Mouse (Mus musculus) retina, adult 2 months (tissue): Measurements from ENCODE around the gene Ninl.
A peak's percentile ranks its signal among the peaks of the same experiment; 100 is the strongest.

Source experiments
- DNase-seq: peaks from one replicate; pipeline ENCODE4 v3.0.0-alpha.2; 2012; ENCODE audit warnings: low read depth, low spot score

Gene Ninl

DNA sequence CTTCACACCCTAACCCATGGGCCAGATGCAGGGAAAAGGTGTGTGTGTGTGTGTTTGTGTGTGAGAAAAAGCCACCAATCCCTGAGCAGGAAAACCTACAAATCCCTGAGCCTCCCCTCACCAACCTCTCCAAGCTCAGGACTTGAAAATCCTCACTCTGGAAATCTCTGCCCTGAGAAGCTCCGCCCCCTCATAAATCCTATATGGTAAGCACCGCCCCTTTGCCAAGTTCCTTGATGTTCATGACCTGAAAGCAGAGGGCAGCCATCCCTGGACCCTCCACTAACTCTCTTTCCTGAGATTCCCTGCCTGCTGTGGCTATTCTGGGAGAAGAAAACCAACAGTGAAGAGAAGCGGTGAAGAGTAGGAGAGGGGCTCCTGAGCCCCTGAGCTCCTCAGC is 40.2 kb downstream of the Ninl start:
- DNase-seq, result no peak

DNA sequence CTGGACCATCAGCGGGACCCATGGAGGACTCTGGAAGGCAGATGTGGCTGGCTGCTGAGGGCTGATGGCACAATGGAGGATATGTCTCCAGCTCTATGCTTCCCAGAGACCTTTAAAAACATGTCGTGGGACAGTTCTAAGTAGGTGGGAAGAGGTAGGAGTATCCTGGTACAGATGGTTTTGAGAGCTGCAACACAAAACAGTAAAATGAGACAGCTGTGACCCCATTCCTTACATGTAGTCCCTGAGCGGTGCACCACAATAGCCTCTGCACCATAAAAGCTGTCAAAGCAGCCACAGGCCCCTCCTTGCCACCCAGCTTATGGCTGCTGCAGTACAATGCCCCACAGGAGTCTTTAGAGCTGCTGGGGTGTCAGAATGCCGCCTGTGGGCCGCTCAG is 41.6 kb downstream of the Ninl start:
- DNase-seq, result no peak

DNA sequence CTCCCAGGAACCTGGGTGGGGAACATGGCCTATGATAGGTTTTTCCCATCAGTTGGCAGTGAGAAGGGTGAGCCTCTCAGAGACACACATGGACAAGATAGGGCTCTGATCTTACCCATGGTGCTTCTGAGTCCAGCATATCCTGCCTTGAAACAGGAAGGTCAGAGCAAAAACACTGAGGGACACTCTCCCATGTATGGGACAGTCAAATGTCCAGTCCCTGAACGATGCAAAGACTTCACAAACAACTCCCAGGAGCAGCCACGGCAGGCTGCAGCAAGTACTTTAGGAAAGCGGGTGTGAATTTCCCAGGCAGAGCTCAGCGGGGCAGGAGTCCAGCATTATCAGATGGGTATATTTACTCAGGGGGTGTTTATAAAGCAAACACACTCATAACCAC is 43.9 kb downstream of the Ninl start:
- no peak for DNase-seq

DNA sequence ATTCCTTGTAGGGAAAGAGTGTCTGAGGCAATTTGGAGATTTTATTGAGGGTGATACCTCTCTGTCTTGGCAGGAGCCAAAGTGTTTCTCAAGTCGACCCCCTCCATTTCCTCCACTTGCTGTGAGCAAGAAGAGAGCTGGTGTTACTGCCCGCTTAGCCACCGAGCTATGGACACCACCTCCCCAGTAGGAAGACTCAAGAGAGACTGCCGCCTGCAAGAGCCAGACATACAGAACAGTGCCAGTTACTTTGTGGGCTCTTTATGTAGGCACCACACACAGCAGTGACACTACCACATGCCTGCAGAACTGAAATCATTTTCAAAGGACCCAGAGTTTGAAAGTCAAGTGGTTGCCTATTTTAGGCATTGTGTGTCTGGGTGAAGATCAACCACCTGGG is 48.1 kb downstream of the Ninl start:
- DNase-seq, result no peak

DNA sequence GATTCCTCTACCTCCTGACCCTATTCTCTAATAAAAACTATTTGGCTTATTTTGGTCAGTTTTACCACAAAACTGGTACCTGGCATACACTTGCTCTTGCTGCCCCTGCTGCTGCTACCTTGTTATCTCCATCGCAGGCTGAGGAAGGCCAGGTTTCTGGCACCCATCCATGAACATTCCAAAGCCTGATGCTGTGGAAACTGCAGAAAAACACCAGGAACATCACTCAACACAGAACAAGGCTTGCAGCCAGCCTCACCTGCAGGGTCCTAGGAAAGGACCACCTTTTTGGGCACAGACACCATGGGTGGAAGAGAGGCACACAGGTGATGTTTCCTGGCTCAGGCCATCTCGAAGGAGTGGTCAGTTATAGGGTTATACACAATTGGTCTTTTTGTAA is 48.7 kb downstream of the Ninl start:
- no peak for DNase-seq

DNA sequence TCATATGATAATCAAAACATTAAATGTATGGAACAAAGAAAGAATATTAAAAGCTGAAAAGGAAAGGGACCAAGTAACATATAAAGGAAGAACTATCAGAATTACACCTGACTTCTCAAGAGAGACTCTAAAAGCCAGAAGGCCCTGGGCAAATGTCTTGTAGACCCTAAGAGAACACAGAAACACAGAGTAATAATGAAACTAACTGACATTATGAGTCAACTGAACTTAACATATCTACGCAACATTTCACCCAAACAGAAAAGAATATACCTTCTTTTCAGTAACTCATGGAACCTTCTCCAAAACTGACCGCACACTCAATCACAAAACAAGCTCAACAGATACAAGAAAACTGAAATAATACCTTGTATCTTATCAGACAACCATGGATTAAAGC is 53.8 kb downstream of the Ninl start:
- DNase-seq, result no peak

DNA sequence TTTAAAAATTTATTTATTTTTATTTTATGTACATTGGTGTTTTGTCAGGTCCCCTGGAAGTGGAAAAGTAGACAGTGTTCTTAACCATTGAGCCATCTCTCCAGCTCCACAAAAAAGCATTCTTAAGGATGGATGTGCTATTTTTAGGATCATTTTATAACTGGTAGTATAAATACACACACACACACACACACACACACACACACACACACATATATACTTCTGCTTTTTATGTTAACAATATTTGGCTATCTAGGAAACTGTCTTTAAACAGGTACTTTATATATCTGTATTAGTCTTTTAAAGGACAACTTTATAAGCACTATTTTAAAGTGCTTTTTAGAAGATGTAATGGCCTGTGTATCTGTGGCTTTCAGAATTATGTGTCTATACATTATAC is 57.1 kb downstream of the Ninl start:
- DNase-seq, result no peak

DNA sequence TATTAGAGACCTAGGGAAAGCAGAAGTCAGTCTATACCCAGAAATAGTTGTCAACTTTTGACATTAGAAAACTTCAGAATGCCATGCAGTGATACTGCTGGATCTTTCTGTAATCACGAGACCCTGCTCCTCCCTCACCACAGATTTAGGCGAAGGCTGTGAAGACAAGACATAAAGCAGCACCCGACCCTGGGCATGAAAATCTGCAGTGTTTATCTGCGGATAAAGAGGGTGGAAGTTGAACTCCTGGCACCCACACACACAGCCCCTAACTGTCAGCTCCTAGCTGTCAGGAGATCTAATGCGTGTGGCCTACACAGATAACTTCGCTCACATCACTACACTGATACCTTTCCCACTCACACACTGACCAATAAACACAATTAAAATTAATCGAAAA is 57.7 kb downstream of the Ninl start:
- no peak for DNase-seq

DNA sequence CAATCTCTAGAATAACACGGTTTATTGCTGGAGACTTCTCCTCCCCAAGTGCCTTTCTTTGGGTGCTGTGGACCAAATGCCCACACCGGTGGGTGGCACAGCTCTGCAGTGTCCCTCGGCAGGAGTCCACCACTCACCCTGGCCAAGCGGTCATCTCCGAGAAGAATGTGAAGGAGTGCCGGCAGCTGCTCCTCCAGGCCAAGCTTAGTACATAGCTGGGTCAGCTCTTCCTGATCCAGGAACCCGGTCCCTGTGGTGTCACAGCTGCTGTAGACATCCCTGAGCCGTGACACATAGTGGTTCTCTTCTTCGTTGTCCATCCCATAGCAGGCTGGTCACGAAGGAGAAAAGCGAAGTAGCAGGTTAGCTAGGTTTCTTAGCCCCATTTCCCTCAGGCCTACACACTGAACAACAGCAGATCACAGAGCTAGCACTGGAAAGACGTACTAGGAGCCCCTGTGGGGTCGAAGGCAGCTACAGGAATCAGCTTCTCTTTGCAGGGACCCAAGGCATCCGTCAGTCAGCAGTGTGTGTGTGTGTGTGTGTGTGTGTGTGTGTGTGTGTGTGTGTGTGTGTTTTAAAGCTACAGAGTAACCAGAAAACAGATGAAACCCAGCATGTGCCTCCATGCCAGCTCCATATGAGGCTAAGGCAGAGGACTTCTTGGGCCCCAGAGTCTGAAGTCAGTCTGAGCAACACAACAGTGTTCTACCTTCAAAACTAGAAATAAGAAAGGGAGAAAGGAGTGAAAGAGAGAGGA is 59.1 kb downstream of the Ninl start:
- DNase-seq, result no peak

DNA sequence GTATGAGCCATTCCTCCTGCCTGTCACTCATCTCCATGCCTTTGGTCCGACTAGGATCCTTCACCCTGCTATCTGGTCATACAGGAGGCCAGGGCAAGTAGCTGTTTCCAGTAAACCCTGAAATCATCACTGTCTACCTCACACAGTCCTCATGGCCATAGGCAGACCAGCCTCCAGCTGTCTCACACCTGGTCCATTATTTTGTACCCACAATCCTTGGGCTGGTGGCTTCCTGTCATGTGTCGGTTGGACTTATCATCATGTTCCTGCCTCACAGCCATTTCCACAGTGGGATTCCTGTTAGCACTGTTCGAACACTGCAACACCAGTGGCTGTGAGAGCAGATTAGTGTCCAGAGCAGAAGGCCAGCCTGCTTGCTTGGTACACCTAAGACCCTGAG is 60.4 kb downstream of the Ninl start:
- no peak for DNase-seq

DNA sequence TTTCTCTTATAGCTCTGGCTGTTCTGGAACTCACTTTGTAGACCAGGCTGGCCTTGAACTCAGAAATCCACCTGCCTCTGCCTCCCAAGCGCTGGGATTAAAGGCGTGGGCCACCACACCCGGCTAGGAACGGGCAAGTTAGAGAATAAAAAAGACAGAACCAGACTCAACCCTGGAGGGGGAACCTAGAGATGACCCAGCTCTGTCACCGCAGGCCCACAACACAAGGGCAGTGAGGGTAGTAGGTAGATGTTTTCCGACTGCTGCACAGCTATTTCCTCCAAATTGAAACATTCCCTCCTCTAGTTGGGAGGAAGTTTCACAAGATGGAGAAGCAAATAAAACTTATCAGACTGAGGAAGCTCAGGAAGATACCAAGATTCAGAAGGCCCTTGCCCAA is 61.5 kb downstream of the Ninl start:
- DNase-seq, result no peak

DNA sequence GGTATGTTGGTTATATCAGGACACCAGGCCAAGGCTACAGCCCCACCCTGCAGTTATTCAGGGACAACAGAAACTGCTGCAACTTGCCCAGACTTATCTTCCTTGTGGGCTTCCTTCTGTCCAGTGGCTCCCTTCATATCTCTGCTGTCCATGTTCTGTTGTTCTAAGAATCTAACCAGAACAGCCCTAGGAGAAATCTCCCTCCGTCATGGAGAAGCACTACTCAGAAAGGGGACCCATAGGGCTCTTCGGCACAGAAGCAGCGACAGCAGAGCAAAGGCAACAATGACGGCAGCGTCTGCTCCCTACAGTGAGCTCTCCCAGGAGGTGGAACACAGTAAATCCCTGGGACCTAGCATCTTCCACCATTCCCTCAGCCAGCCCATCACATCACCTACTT is 62.3 kb downstream of the Ninl start:
- DNase-seq, result no peak

DNA sequence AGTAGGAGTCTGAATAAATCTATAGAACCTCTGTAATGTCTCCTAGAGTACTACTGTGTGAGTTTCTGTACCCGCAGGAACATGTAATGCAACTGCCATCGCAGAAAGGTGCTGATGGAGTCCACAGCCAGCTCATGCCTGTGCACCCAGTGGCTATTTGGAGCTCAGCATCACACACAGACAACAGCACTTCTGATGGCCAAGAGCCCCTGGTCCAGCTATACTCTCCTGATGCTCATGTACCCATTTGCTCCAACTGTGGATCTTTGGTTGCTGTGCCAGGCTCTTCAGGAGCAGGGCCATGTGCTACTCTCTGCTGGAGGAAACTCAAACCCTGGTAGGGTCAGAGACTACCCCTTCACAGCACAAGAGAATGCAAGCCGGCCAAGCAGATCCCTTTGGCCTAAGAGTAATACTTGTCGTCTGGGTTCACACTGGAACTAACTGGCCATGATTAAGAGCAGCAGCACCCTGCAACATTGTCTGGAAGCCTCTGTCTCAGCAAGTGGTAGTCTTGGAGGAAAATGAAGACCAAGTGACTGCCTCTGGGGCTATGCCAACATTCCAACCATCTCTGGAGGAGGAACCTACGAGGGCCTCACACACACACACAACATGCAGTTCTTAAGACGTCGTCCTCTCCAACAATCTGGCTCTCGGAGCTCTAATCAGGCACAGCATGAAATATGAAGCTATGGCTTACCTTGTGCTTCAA is 65.6 kb downstream of the Ninl start:
- no peak for DNase-seq

DNA sequence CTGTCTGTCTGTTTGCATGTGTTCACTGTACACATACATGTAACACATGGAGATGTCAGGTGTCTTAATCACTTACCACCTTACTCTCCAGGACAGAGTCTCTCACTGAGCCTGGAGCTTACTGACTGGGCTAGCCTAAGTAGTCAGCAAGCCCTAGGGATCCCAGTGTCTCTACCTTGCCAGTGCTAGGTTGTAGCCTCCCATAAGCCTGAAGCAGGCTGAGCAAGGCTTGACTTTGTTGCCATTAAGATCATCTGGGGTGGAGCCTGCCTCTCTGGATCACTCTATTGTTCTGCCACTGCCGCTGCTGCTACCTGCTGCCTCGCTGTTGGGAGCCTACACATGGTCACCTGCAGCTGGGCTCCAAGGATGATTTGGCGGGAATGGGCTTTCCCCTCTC is 66.5 kb downstream of the Ninl start:
- DNase-seq, result no peak

DNA sequence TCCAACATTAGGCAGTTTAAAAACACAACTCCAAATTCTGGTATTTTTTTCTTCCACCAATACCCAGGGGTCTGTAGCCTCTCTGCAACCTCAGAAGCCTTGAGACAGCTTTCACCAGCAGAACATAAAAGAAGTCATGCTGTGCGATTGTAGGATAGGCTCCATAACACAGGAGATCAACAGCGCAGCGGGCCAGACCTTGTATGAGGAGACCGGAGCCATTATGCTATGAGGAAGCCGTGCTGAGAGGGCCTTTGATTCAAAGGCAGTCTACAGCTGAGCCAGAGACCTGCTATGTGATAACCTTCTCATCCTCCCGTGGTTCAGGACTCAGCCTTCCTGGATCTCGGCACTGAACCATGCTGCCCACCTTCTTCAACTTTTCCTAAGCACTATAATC is 67.3 kb downstream of the Ninl start:
- no peak for DNase-seq

DNA sequence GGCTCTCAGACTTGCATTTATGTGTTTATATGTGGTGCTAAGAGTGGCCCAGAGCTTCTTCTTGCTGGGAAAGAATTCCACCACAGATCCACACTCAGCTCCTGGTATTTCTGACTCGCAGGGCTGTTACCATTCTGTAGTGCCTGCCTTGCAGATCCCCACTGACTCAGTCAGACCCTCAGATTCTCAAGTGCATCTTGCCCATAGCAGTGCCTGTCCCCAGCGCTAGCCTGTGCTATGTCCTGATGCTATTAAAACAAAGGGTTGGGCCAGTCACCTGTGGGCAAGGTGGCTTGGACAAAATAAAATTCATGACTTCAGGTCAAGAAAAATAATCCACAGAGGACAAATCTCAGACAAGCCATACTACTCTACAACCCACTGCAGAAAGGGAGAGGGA is 70.0 kb downstream of the Ninl start:
- DNase-seq, result no peak

DNA sequence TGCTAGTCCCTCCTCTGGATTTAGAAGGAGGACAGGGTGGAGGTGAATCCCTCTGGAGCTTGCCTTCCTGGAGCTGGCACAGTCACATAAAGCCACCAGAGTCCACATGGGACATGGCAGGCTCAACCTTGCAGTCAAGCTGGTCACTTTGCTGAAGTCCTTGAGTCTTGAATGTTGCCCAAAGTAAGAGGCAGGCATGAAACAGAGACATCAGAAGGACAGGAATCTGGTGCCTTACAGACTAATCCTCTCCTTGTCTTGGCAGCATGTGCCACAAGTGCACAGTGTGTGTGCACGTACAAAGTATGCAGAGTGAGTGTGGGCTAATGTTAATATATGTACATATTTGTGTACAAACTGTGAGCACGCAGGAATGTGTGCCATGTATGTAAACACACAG is 71.7 kb downstream of the Ninl start:
- DNase-seq, result no peak

DNA sequence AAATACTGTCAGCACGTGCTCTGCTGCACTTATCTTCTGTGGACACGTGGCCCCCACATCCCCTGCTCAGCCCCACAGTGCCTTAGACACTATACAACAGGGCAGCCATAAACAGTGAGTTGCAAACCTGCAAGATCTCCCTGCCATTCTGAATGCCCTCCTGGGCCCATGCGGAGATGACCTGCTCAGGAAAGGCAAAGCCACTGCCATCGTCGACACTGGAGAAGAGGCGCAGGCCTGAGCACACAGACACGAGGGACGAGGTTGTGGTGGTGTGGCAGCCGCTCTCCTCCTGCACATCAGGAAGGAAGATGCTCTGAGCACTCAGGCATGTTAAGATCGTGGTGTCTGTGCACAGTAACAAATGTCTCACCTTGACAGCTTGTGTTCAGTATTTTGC is 73.2 kb downstream of the Ninl start:
- no peak for DNase-seq

DNA sequence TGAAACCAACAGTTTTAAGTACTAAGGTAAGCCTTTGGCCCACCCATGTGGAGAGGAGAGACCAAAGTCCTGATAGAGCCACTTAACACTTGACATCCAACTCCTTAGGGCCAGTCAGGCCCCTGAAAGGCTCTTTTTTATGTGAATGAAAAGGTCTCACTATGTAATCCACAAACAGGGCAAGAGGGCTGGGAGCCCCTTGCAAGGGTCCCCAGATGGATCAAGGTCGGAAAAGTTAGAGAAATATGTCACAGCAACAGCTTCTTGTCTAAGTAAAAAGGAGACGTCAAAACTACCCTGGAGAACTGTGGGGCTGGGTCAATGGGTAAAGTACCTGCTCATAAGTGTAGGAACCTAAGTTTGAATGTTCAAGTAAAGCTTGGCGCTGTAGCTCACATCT is 74.5 kb downstream of the Ninl start:
- DNase-seq, result no peak

DNA sequence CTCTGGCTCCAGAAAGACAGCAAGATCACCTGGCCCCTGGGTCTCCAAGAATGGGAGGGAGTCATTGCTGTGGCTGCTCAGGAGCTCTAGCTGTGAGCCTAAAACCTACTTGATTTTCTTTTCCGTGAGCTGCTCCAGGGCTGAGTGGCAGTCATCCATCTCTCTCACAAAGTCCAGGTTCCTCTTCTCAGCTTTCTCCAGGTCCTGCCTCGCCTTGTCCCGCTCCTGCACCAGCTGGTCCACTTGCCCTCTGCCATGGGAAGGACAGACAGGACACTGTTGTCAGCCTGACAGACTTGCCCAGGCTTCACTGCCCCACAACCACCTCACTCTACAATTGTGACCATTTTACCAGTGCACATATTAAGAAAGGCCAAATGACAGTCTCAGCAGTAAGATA is 75.9 kb downstream of the Ninl start:
- DNase-seq, result no peak

DNA sequence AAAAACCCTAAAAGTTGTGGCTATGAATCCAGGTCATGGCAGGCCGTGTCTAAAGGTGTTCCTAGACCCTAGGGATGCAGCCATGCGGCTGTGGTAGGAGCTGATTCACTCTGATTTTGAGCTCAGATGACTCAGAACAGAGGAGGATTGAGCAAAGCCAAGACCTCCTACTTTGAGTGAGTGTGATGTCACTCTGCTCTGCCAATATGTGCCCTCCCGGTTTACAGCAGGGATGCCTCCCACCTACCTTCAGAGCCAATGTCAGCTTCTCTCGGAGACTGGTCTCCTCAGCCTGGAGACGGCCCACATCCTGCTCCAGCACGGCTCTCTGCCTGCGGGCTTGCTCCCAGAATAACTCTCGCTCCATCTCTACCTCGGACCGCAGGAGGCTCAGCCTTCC is 79.7 kb downstream of the Ninl start:
- no peak for DNase-seq

DNA sequence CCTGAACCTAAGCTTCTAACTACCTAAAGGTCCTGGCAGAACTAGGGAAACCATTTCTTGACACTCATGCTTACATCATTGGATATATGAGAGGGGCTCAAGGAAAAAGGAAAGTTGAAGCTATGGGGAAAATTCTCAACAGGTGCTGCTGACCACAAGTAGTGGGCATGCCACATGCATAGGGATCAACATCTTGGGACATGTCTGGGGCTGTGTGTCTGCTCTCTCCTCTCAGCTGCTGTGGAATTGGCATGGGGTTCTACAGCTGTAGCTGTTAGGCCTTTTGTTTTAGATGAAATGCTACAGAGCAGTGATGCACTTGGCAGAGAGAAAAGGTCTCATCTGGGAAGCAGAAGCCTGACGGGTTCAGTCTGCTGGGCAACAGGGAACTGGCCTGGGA is 83.3 kb downstream of the Ninl start:
- DNase-seq, result no peak

DNA sequence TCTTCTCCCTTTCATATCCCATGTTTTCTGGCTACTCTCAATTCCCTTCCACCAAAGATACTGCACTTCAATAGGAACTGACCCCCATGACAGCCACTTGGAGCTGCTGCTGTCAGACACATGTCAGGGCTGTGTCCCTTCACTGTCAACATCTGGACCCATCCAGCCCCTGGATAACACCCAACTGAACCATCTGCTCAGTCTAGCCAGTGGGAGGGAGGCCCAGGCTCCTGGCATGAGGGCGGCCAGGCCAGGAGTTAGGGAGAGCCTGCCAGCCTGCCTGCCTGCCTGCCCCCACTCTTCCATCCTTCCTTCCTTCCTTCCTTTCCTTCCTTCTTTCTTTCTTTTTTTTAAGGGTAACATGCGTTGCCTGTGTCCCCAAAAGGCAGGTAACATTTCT is 88.0 kb downstream of the Ninl start:
- peak; percentile 29 for DNase-seq

DNA sequence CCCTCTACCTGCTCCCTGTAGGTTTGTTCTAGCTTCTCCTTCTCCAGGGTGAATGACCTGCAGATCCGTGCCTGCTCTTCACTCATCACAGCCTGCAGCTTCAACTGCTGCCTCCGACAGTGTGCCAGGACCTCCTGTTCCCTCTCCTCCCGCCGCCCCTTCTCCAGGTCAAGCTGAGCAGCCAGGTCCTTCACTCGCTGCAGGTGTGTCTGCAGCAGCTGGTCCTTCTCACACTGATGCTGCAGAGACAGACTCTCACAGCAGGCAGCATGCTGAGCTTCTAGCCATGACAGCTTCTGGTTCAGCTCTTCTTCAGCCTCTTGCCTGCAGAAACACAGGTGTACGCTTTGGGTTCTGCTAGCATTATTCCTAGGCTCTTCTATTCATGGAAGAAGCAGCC is 89.1 kb downstream of the Ninl start:
- DNase-seq, result no peak
